Mouse (Mus musculus): ENCODE data around the gene Kif2a.

GRCm38 (mm10) chr13:106913125-106913736 lies 108.7 kb downstream of the Kif2a start:
- TF ChIP-seq ZC3H11A (IDR thresholded peaks at IDR 0.05; ENCODE audit: borderline replicate concordance, low read depth, low read length) (no peak), HCFC1 (IDR thresholded peaks at IDR 0.05; ENCODE audit: borderline replicate concordance, insufficient read depth, low read length) (no peak)
